Mouse (Mus musculus) small intestine, adult 2 months (tissue): ENCODE measurements around the gene Rbms3. TPM values are rescaled to one million over a fixed set of nuclear protein-coding genes. Genes with fewer than 3 reads are reported as not detected.

Experiments
- H3K27ac ChIP-seq: fragments of 200-500 bp; 2 replicates; pipeline ENCODE4 v1.5.1; 2012; ENCODE audit warnings: low read depth, low read length, control low read depth, inconsistent platforms; ENCODE audit not compliant: insufficient read depth
- H3K27me3 ChIP-seq: fragments of 200-500 bp; 2 replicates; pipeline ENCODE4 v1.6.1; 2012; ENCODE audit warnings: mild to moderate bottlenecking, moderate library complexity, low read length, inconsistent platforms; ENCODE audit not compliant: control insufficient read depth, insufficient read depth
- H3K36me3 ChIP-seq: fragments of 200-500 bp; 2 replicates; pipeline ENCODE4 v1.6.1; 2012; ENCODE audit warnings: mild to moderate bottlenecking, low read length, control low read depth, inconsistent platforms; ENCODE audit not compliant: control insufficient read depth, insufficient read depth
- H3K4me1 ChIP-seq: fragments of 200-500 bp; 2 replicates; pipeline ENCODE4 v1.6.1; 2012; ENCODE audit warnings: low read length, inconsistent platforms, mixed read lengths; ENCODE audit not compliant: control insufficient read depth, insufficient read depth, insufficient read length
- H3K4me3 ChIP-seq: fragments of 200-500 bp; 2 replicates; pipeline ENCODE4 v1.5.1; 2012; ENCODE audit warnings: low read depth, mild to moderate bottlenecking, control low read depth, inconsistent platforms, low read length, moderate library complexity
- CTCF ChIP-seq: fragments of 200-500 bp; IDR thresholded peaks from 2 replicates; pipeline ENCODE4 v1.5.1; 2012; ENCODE audit warnings: low read depth, mild to moderate bottlenecking, control low read depth, inconsistent platforms, low read length, moderate library complexity, mixed read lengths; ENCODE audit not compliant: insufficient replicate concordance, insufficient read length; ENCODE audit errors: extremely low read depth
- POLR2A ChIP-seq: fragments of 200-500 bp; IDR thresholded peaks from 2 replicates; pipeline ENCODE4 v1.6.1; 2012; ENCODE audit warnings: low read depth, mild to moderate bottlenecking, control low read depth, inconsistent platforms, low read length, moderate library complexity
- WGBS: fragments of 180-500 bp; shearing (Covaris S2); methylation state at CpG from one replicate; pipeline ENCODE4 v1.1.7; 2018; 5-methylcytosine and 5-hydroxymethylcytosine counted together
- polyA plus RNA-seq: library from polyadenylated mRNA; depleted of rRNA; stranded (reverse); fragments of >200 nt; gene quantifications from 2 replicates; pipeline ENCODE4 v1.2.3, GENCODE M21; 2012

Gene Rbms3
- polyA plus RNA-seq, 1 experiment: 3.3 TPM

DNA sequence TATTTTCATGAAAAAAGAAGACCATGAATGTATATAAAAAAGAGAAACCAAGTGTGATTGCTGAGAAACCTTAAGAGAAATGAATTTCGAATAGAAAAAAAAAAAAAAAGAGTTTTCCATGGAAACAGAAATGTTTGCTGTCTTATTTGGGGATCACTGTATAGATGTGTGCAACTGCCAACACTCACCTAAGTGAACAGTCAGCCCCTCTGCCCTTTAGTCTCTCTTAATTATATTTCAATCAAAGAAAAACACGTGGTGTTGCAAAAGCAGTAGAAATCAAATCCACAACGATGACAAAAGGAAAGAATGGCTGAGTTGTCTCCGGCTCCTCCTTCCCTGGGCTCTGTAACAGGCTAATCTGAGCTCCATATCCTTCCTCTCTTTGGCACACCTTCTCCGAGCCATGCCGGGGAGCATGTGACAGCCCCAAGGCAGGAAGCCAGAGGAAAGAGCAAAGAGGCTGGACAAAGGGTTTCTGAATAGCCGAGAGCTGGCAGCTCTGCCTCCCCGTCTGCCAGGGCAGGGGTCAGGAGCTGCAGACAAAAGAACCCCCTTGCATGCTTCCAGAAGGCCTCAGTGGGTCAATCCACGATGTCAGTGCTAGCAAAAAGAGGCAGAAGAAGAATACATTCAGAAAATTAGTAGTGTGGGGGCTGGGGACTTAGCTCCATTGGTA, 272.8 kb downstream of the Rbms3 start:
- 25% methylated on average over 9 of the region's 9 CpGs for WGBS
- H3K27me3 ChIP-seq: no peaks in the 10 kb centered on the region
- no peaks in the 10 kb centered on the region for H3K4me1 ChIP-seq
- no peaks in the 10 kb centered on the region for H3K36me3 ChIP-seq
- TF ChIP-seq POLR2A: no peak
- TF ChIP-seq CTCF: no peak
- no peak overlapping the region for H3K27ac ChIP-seq
- H3K4me3 ChIP-seq: no peak overlapping the region

DNA sequence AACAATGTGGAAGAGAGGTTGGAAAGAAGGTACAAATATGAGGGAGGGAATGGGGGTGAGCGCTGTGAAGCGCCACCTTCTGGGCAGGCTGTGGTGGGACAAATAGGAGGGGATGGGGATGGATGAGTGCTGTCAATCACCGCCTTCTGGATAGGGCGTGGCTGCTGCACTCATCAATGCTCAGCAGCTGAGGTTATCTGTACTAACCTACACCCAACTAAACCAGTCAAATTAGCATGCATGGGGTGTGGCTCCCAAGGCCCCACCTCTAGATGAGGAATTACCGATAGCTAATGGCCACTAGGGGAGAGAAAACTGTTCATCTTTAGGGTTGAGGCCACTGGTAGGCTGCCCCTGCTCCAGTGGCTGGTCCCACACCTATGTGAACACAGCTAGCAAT, 274.2 kb downstream of the Rbms3 start:
- Histone ChIP-seq H3K27me3 (no peaks in the 10 kb centered on the region), H3K27ac (no peak overlapping the region), H3K4me3 (no peak overlapping the region), H3K36me3 (no peaks in the 10 kb centered on the region), H3K4me1 (no peaks in the 10 kb centered on the region)
- 71% methylated on average over 5 of the region's 5 CpGs for WGBS
- TF ChIP-seq CTCF (no peak), POLR2A (no peak)

DNA sequence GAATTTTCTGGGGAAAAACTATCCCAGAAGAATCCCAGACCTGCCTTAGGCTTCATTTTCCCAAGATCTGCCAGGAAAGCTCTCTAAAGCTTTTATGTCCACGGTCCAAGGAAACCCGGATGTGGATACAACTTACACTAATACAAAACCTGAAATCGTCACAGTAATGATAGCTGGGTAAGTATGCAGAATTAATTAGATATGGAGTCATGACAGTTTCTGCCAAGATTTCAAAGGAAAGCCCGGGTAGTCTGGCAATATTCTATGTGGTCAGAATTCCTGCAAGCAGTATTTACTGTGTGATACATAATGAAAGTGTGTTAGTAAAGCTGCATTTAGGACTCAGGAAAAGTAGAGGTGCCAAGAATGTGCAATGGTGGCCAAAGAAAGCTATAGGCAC, 287.4 kb downstream of the Rbms3 start:
- WGBS: 83% methylated on average over 4 of the region's 4 CpGs
- Histone ChIP-seq H3K36me3 (no peaks in the 10 kb centered on the region), H3K4me3 (no peak overlapping the region), H3K4me1 (no peaks in the 10 kb centered on the region), H3K27me3 (no peaks in the 10 kb centered on the region), H3K27ac (no peak overlapping the region)
- no peak for TF ChIP-seq CTCF
- TF ChIP-seq POLR2A: no peak

DNA sequence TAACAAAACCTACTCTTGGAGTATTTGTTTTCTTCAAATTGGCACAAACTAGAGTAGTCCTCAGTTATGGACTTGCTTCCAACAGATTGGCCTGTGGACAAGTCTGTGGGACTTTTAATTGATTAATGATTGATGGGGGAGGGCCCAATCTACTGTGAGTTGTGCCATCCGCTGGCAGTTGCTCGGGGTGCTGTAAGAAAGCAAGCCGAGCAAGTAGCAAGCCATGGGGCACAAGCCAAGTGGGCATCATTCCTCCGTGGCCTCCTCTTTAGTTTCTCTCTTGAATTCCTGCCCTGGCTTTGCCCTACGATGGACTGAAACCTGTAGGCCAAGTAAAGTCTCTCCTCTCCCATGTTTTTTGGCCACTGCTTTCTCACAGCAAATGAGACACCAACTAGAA, 299.0 kb downstream of the Rbms3 start:
- no peaks in the 10 kb centered on the region for H3K36me3 ChIP-seq
- no peak for TF ChIP-seq CTCF
- no peak for TF ChIP-seq POLR2A
- 84% methylated on average over 5 of the region's 5 CpGs for WGBS
- H3K27me3 ChIP-seq: no peaks in the 10 kb centered on the region
- no peaks in the 10 kb centered on the region for H3K4me1 ChIP-seq
- H3K27ac ChIP-seq: no peak overlapping the region
- H3K4me3 ChIP-seq: no peak overlapping the region

DNA sequence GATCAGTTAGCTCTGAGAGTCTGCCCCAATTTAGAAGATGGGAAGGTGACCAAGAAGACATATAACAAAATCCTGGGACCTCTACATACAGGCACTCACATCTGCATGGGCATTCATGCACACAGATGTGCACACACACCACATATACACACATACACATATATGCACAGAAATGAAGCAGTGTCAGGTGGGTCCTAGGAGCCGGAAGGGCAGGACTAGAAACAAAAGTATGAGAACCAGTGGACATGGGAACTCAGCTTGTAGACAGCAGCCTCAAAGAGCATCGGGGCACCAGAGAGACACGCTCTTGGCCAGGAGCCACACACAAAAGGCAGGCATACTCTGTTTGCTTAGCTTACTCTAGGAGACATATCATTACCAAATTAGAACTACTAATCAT, 310.4 kb downstream of the Rbms3 start:
- no peaks in the 10 kb centered on the region for H3K27me3 ChIP-seq
- H3K4me1 ChIP-seq: no peaks in the 10 kb centered on the region
- no peak overlapping the region for H3K4me3 ChIP-seq
- H3K27ac ChIP-seq: no peak overlapping the region
- TF ChIP-seq POLR2A (no peak), CTCF (no peak)
- no peaks in the 10 kb centered on the region for H3K36me3 ChIP-seq
- WGBS: 58% methylated on average over 3 of the region's 3 CpGs

DNA sequence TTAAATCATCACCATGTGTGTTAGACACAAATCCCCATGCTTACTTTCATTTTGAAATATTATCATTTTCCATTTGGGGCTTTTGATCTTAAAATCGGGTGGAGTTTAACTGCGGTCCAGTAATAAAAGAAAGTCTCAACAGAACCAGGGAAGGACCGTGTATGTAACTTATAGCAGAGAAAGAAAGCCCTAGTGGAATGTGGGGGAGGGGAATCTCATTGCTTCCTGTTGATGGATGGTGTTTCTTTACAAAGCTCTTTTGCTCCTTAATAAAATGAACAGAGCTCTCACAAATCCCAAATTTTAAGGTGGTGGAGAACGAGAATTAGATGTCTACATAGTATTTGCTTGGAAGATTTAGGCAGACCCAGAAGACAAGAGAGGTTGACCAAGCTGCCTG, 311.3 kb downstream of the Rbms3 start:
- 26% methylated on average over 4 of the region's 4 CpGs for WGBS
- H3K36me3 ChIP-seq: no peaks in the 10 kb centered on the region

DNA sequence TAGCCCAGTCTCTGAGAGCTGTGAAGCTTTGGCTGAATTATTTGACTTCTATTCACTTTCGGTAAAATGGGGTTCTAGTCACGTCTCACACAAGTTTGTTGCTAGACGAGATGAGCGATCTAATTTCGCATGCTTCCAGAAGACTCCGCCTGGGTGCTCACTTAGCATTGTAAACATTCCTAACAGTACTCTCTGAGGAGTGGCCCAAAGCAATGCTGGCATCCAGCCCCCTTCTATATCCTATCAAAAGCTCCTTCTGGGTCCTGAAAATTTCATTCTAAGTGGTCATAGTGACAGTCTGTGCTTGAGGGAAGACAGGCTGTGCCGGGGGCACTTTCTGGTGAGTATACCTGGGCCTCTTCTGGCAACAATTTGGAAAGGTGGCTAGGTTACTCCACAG, 312.5 kb downstream of the Rbms3 start:
- TF ChIP-seq CTCF (no peak), POLR2A (no peak)
- H3K4me3 ChIP-seq: no peak overlapping the region
- no peaks in the 10 kb centered on the region for H3K4me1 ChIP-seq
- H3K36me3 ChIP-seq: no peaks in the 10 kb centered on the region
- 87% methylated on average over 7 of the region's 7 CpGs for WGBS
- H3K27ac ChIP-seq: no peak overlapping the region
- no peaks in the 10 kb centered on the region for H3K27me3 ChIP-seq

More for the DNA sequence above, 311.3 kb downstream of the Rbms3 start:
- Histone ChIP-seq H3K27me3 (no peaks in the 10 kb centered on the region), H3K4me1 (no peaks in the 10 kb centered on the region), H3K4me3 (no peak overlapping the region), H3K27ac (no peak overlapping the region)
- TF ChIP-seq CTCF (no peak), POLR2A (no peak)
